Mouse (Mus musculus): Measurements from ENCODE around the gene Glg1. TPM values are rescaled to one million over a fixed set of nuclear protein-coding genes. Genes with fewer than 3 reads are reported as not detected.
"Not testable (repeated sequence)": the region's sequence is repeated elsewhere in the genome, so short reads cannot be mapped to it uniquely, and the experiment has no call there.

The Glg1 gene
- polyA plus RNA-seq, 1 experiment: 17.7 TPM

- no peaks in the 10 kb centered on the region for H3K4me1 ChIP-seq (ENCODE audit: control insufficient read depth, insufficient read depth, low read length)
- no peak for TF ChIP-seq CTCF (IDR thresholded peaks at IDR 0.05; ENCODE audit: control insufficient read depth, insufficient read depth, low read length)
- no peak for TF ChIP-seq POLR2A (IDR thresholded peaks at IDR 0.05; ENCODE audit: borderline replicate concordance, control insufficient read depth, low read depth, low read length)
- H3K4me3 ChIP-seq (replicated peaks; ENCODE audit: control insufficient read depth, low read depth, low read length): no peak overlapping the region
- WGBS: 90% methylated on average over 5 of the region's 5 CpGs
- H3K27ac ChIP-seq (ENCODE audit: control insufficient read depth, insufficient read depth, low read depth, low read length, poor library complexity): no peak overlapping the region
Observed at GRCm38 (mm10) chr8:111260251-111260650, 1.2 kb upstream of the Glg1 start.

DNA sequence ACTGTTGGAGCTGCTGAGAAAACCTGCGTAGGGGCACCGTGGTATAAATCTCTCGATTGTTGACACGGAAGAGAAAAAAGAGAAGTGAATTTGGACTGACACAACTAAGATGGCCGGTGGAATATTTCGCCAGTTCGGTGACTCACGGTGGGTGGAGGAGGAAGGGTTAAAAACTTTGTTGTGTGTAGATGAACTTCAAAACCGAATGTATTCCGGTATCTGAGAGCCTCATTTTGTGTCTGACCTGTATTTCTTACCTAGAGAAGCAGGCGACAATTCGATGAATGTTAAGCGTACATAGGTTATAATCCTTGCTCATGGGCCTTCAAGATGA is 359 bp upstream of the Glg1 start:
- peak overlapping the region; percentile 99 for H3K27ac ChIP-seq (ENCODE audit: control insufficient read depth, insufficient read depth, low read depth, low read length, poor library complexity)
- 6% methylated on average over 13 of the region's 13 CpGs for WGBS
- no peaks in the 10 kb centered on the region for H3K4me1 ChIP-seq (ENCODE audit: control insufficient read depth, insufficient read depth, low read length)
- peak overlapping the region; percentile 99 for H3K4me3 ChIP-seq (replicated peaks; ENCODE audit: control insufficient read depth, low read depth, low read length)
- TF ChIP-seq CTCF (IDR thresholded peaks at IDR 0.05; ENCODE audit: control insufficient read depth, insufficient read depth, low read length) (no peak), POLR2A (IDR thresholded peaks at IDR 0.05; ENCODE audit: borderline replicate concordance, control insufficient read depth, low read depth, low read length) (no peak)

GRCm38 (mm10) chr8:111258010-111258630 is 896 bp downstream of the Glg1 start:
- H3K4me1 ChIP-seq (ENCODE audit: control insufficient read depth, insufficient read depth, low read length): no peaks in the 10 kb centered on the region
- TF ChIP-seq POLR2A (IDR thresholded peaks at IDR 0.05; ENCODE audit: borderline replicate concordance, control insufficient read depth, low read depth, low read length) (no peak), CTCF (IDR thresholded peaks at IDR 0.05; ENCODE audit: control insufficient read depth, insufficient read depth, low read length) (no peak)
- peak overlapping the region; percentile 99 for H3K4me3 ChIP-seq (replicated peaks; ENCODE audit: control insufficient read depth, low read depth, low read length)
- 1% methylated on average over 26 of the region's 26 CpGs for WGBS
- H3K27ac ChIP-seq (ENCODE audit: control insufficient read depth, insufficient read depth, low read depth, low read length, poor library complexity): peak overlapping the region; percentile 99

GRCm38 (mm10) chr8:111252487-111253112 is 6.4 kb downstream of the Glg1 start:
- TF ChIP-seq CTCF (IDR thresholded peaks at IDR 0.05; ENCODE audit: control insufficient read depth, insufficient read depth, low read length) (no peak), POLR2A (IDR thresholded peaks at IDR 0.05; ENCODE audit: borderline replicate concordance, control insufficient read depth, low read depth, low read length) (no peak)
- Histone ChIP-seq H3K4me1 (ENCODE audit: control insufficient read depth, insufficient read depth, low read length) (peaks cover 1% of the 10 kb centered on the region; the same call in 1 of the 2 replicates), H3K4me3 (replicated peaks; ENCODE audit: control insufficient read depth, low read depth, low read length) (no peak overlapping the region), H3K27ac (ENCODE audit: control insufficient read depth, insufficient read depth, low read depth, low read length, poor library complexity) (no peak overlapping the region)
- 70% methylated on average over 4 of the region's 4 CpGs for WGBS

DNA sequence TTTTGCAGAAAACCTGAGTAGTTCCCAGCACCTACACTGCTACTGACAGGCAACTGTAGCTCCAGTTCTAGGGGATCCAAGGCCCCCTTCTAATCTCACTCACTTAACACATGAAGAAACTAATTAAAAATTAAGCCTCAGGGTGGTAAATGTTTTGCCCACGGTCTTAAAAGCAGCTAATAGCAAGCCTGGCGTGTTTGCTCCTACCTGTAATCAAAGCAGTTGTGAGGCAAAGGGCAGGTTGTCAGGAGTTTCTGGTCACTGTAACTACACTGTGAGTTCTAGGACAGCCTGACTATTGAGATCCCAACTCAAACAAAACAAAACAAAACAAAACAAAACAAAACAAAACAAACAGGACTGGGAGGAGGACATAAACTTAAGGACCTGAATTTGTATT is 8.9 kb downstream of the Glg1 start:
- Histone ChIP-seq H3K4me3 (replicated peaks; ENCODE audit: control insufficient read depth, low read depth, low read length) (no peak overlapping the region), H3K4me1 (ENCODE audit: control insufficient read depth, insufficient read depth, low read length) (peaks cover 1% of the 10 kb centered on the region; the same call in 1 of the 2 replicates), H3K27ac (ENCODE audit: control insufficient read depth, insufficient read depth, low read depth, low read length, poor library complexity) (no peak overlapping the region)
- no peak for TF ChIP-seq POLR2A (IDR thresholded peaks at IDR 0.05; ENCODE audit: borderline replicate concordance, control insufficient read depth, low read depth, low read length)
- no peak for TF ChIP-seq CTCF (IDR thresholded peaks at IDR 0.05; ENCODE audit: control insufficient read depth, insufficient read depth, low read length)
- 86% methylated on average over 2 of the region's 2 CpGs for WGBS

GRCm38 (mm10) chr8:111248136-111248535 is 10.9 kb downstream of the Glg1 start:
- no peak overlapping the region for H3K27ac ChIP-seq (ENCODE audit: control insufficient read depth, insufficient read depth, low read depth, low read length, poor library complexity)
- TF ChIP-seq CTCF (IDR thresholded peaks at IDR 0.05; ENCODE audit: control insufficient read depth, insufficient read depth, low read length): no peak
- no peak for TF ChIP-seq POLR2A (IDR thresholded peaks at IDR 0.05; ENCODE audit: borderline replicate concordance, control insufficient read depth, low read depth, low read length)
- peaks cover 1% of the 10 kb centered on the region; the same call in 1 of the 2 replicates for H3K4me1 ChIP-seq (ENCODE audit: control insufficient read depth, insufficient read depth, low read length)
- H3K4me3 ChIP-seq (replicated peaks; ENCODE audit: control insufficient read depth, low read depth, low read length): no peak overlapping the region

DNA sequence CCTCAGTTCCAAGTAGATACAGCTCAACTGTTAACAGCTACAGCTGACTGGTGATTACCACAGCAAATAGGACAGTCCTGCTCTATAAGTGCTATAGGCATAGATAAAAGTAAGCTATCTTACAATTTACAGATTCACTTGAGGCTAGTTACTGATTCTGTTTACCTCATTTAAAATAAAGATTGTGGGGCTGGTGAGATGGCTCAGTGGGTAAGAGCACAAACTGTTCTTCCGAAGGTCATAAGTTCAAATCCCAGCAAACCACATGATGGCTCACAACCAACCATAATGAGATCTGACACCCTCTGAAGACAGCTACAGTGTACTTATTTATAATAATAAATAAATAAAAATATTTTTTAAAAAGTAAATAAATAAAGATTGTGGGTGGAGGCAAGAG is 12.2 kb downstream of the Glg1 start:
- WGBS: 82% methylated on average over 1 of the region's 1 CpGs
- H3K4me1 ChIP-seq (ENCODE audit: control insufficient read depth, insufficient read depth, low read length); H3K4me3 ChIP-seq (replicated peaks; ENCODE audit: control insufficient read depth, low read depth, low read length); H3K27ac ChIP-seq (ENCODE audit: control insufficient read depth, insufficient read depth, low read depth, low read length, poor library complexity): not testable (repeated sequence)

DNA sequence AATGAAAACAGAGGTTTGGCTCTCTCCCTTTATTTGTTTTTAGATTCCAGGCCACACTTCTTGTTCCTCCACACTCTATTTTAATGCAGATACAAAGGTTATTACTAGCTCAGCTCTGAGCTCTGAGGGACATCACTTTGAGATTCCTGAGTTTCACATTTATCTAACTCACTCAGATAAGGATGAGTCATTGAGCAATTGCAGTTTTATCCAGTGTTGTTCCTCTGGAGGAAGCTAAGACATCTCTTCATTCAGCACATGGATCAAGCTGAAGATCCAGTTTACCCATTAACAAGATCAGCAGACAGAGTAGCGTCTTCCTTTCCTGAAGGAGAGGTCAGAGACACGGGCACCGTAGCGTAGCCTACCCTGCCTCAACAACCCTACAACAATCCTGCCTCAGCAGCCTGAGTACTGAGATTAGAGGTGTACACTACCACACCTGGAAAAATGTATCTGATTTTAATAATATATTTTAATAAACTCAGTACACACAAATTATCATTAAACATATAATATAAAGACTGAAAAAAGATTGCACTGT is 12.7 kb downstream of the Glg1 start:
- WGBS: 88% methylated on average over 4 of the region's 4 CpGs
- TF ChIP-seq CTCF (IDR thresholded peaks at IDR 0.05; ENCODE audit: control insufficient read depth, insufficient read depth, low read length) (no peak), POLR2A (IDR thresholded peaks at IDR 0.05; ENCODE audit: borderline replicate concordance, control insufficient read depth, low read depth, low read length) (no peak)
- H3K27ac ChIP-seq (ENCODE audit: control insufficient read depth, insufficient read depth, low read depth, low read length, poor library complexity): no peak overlapping the region
- peaks cover 1% of the 10 kb centered on the region; the same call in 1 of the 2 replicates for H3K4me1 ChIP-seq (ENCODE audit: control insufficient read depth, insufficient read depth, low read length)
- no peak overlapping the region for H3K4me3 ChIP-seq (replicated peaks; ENCODE audit: control insufficient read depth, low read depth, low read length)
